Mouse (Mus musculus) embryonic fibroblast, embryonic 13.5 days (primary cell): ENCODE results near the gene Rmdn3. TPM values are rescaled to one million over a fixed set of nuclear protein-coding genes. Genes with fewer than 3 reads are reported as not detected.
A peak's percentile ranks its signal among the peaks of the same experiment; 100 is the strongest.

Experiments used
- H3K27ac ChIP-seq: 2 replicates; pipeline ENCODE4 v1.5.1; 2012; ENCODE audit warnings: low read length, control low read depth, inconsistent platforms; ENCODE audit not compliant: insufficient read depth
- H3K4me1 ChIP-seq: 2 replicates; pipeline ENCODE4 v1.6.1; 2011; ENCODE audit warnings: low read length; ENCODE audit not compliant: control insufficient read depth, insufficient read depth
- H3K4me3 ChIP-seq: 2 replicates; pipeline ENCODE4 v1.5.1; 2011; ENCODE audit warnings: mild to moderate bottlenecking, control low read depth, low read length; ENCODE audit not compliant: insufficient read depth
- CTCF ChIP-seq: IDR thresholded peaks from 2 replicates; pipeline ENCODE4 v1.5.1; 2011; ENCODE audit warnings: mild to moderate bottlenecking, control low read depth, low read length, moderate library complexity, borderline replicate concordance; ENCODE audit not compliant: insufficient read depth
- POLR2A ChIP-seq: IDR thresholded peaks from 2 replicates; pipeline ENCODE4 v1.6.1; 2011; ENCODE audit warnings: low read depth, mild to moderate bottlenecking, control low read depth, low read length, moderate library complexity
- polyA plus RNA-seq: library from polyadenylated mRNA; stranded (reverse); fragments of >200 nt; gene quantifications from 2 replicates; pipeline ENCODE4 v1.2.4, GENCODE M21; 2011; ENCODE audit warnings: low read depth; ENCODE audit not compliant: missing spikeins, insufficient read length

The Rmdn3 gene
- polyA plus RNA-seq, 1 experiment: 18.9 TPM

DNA sequence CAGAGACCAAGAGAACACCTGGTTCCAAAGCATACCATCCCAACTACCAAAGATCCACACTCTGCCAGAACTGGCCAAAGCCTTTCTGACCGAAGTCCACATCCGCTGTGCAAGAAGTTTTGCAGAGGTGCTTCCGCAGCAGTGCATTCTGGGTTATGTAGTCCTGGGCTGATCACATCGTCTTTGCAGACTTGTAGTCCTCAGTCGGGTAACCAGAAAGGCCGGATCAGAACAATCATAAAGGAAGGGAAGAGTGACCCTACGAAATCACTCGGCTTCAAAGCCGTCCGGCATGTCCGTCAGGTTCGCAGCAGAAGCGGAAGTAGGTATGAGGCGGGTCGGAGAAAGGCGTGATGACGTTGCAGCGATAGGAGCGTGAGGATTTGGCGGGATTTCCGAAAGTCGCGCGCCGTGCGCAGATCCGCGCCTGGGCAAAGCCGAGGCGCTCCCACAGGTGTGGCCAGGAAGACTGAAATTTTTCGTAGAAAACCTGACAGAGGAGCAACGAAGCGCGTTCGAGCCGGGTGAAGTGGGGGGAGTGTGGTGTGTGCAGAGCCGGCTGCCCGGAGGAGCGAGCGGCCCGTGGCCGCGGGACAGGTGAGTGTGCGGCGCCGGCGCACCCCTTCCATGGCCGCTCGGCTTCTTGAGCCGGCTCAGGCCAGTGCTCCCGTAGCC, 44.3 kb downstream of the Rmdn3 start, which contains the start of gene Rad51:
Gene Rad51 (plus strand): TSS at position 356 of the 675 bp plus-strand sequence.
- Histone ChIP-seq H3K27ac (peak within 1 kb of the TSS; percentile 81), H3K4me1 (peaks cover 3% of the 10 kb centered on the region; the same call in 1 of the 2 replicates), H3K4me3 (peak within 1 kb of the TSS; percentile 46)
- TF ChIP-seq POLR2A (peak; percentile 95), CTCF (no peak)

DNA sequence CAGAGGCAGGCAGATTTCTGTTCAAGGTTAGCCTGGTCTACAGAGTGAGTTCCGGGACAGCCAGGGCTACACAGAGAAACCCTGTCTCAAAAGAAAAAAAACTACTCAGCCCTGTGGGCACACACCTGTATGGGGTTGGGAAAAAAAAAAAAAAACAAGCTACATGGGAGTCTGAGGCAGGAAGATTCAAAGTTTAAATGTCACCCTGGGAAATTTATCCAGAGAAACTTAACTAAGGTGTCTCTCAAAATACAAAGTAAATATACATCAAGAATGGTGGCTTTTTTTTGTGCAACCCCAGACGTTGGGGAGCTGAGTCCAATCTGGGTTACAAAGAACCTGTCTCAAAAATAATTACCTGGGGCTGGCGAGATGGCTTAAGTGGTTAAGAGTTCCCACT, 45.8 kb downstream of the Rmdn3 start:
- TF ChIP-seq CTCF: no peak
- TF ChIP-seq POLR2A: no peak

DNA sequence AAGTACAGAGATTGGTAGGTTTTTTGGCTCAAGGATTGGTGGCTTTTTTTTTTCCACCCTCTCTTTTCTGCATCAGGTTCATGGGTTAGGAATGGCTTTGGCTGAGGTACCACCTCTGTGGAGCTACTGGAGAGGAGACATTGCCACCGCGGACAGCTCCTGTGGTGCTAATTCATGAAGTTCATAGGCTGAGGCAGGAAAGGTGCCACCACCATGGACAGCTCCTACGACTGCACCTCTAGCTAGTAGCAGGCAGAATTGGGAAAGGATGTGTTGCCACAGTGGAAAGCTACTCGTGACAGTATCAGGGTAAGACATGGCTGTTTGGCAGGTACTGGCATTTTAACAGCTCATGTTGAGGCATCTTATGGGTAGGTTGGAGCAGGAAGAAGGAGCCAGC, 48.3 kb downstream of the Rmdn3 start:
- Histone ChIP-seq H3K27ac (no peak overlapping the region), H3K4me3 (no peak overlapping the region), H3K4me1 (peaks cover 2% of the 10 kb centered on the region; the same call in 1 of the 2 replicates)
- TF ChIP-seq CTCF: no peak
- no peak for TF ChIP-seq POLR2A

More for the DNA sequence above, 45.8 kb downstream of the Rmdn3 start:
- peaks cover 3% of the 10 kb centered on the region; the same call in 1 of the 2 replicates for H3K4me1 ChIP-seq
- H3K27ac ChIP-seq: no peak overlapping the region
- H3K4me3 ChIP-seq: no peak overlapping the region

GRCm38 (mm10) chr2:119106583-119106982, 50.3 kb downstream of the Rmdn3 start:
- Histone ChIP-seq H3K4me1 (peaks cover 2% of the 10 kb centered on the region; the same call in 1 of the 2 replicates), H3K27ac (no peak overlapping the region), H3K4me3 (no peak overlapping the region)
- no peak for TF ChIP-seq POLR2A
- TF ChIP-seq CTCF: no peak

- TF ChIP-seq POLR2A (no peak), CTCF (no peak)
- Histone ChIP-seq H3K4me1 (peaks cover 2% of the 10 kb centered on the region; the same call in 1 of the 2 replicates), H3K4me3 (no peak overlapping the region), H3K27ac (no peak overlapping the region)
Measured at GRCm38 (mm10) chr2:119101552-119101951, 55.3 kb downstream of the Rmdn3 start.

Other genes with a start within 250 kb of the Rmdn3 start
- 44.8 and 46.0 TPM in 2 replicates for gene Chst14, start 230.5 kb downstream of the Rmdn3 start, polyA plus RNA-seq
- 12.1 and 12.7 TPM in 2 replicates for gene Ccdc32, start 127.6 kb downstream of the Rmdn3 start, polyA plus RNA-seq
- 3.9 and 4.2 TPM in 2 replicates for gene Rpusd2, start 122.2 kb downstream of the Rmdn3 start, polyA plus RNA-seq
- 26.6 and 33.0 TPM in 2 replicates for gene Knl1, start 109.9 kb downstream of the Rmdn3 start, polyA plus RNA-seq
- 21.6 and 31.6 TPM in 2 replicates for gene Rad51, start 44.2 kb downstream of the Rmdn3 start, polyA plus RNA-seq
- 1.9 and 3.7 TPM in 2 replicates for gene Gchfr, start 10.7 kb upstream of the Rmdn3 start, polyA plus RNA-seq
- gene Gm14137, start 17.5 kb upstream of the Rmdn3 start, polyA plus RNA-seq: 0.32 TPM in 1 of 2 replicates, not detected in the other
- 15.2 and 22.5 TPM in 2 replicates for gene Zfyve19, start 51.6 kb upstream of the Rmdn3 start, polyA plus RNA-seq
- gene Dnajc17, start 51.8 kb upstream of the Rmdn3 start, polyA plus RNA-seq: 8.1 and 9.6 TPM in 2 replicates
- not detected in 2 replicates for gene Ppp1r14d, start 72.9 kb upstream of the Rmdn3 start, polyA plus RNA-seq
- 0.30 TPM in 1 of 2 replicates, not detected in the other for gene Spint1, start 80.3 kb upstream of the Rmdn3 start, polyA plus RNA-seq
- gene Rhov, start 114.2 kb upstream of the Rmdn3 start, polyA plus RNA-seq: not detected in 2 replicates
- gene Vps18, start 131.7 kb upstream of the Rmdn3 start, polyA plus RNA-seq: 11.8 and 12.7 TPM in 2 replicates
- not detected in 2 replicates for gene Dll4, start 168.8 kb upstream of the Rmdn3 start, polyA plus RNA-seq
- 34.5 and 58.5 TPM in 2 replicates for gene Chac1, start 194.2 kb upstream of the Rmdn3 start, polyA plus RNA-seq